Mouse (Mus musculus): ENCODE data around the gene D330020A13Rik.

The D330020A13Rik gene

DNA sequence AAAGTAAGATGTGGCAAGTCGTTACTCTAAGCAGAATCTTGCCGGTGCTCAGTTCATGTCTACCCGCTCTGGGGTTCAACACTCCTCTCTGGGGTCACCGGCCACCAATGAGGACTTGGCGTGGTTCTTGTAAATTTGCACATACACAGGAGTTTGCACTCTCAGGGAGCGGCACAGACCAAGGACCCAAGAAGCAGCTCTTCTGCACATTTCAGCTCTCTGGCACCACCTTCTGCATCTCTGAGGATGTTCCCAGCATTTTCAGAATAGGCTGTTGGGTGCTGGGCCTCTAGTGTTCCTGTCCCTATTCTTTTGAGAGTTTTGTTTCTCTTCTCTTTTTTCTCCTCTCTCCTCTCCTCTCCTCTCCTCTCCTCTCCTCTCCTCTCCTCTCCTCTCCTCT is 7.0 kb downstream of the D330020A13Rik start:
- DNase-seq (ENCODE audit: inconsistent ontology term) = peak; percentile 53

GRCm38 (mm10) chr6:120302755-120303316 is 8.7 kb downstream of the D330020A13Rik start:
- DNase-seq (ENCODE audit: inconsistent ontology term) = peak; percentile 74

DNA sequence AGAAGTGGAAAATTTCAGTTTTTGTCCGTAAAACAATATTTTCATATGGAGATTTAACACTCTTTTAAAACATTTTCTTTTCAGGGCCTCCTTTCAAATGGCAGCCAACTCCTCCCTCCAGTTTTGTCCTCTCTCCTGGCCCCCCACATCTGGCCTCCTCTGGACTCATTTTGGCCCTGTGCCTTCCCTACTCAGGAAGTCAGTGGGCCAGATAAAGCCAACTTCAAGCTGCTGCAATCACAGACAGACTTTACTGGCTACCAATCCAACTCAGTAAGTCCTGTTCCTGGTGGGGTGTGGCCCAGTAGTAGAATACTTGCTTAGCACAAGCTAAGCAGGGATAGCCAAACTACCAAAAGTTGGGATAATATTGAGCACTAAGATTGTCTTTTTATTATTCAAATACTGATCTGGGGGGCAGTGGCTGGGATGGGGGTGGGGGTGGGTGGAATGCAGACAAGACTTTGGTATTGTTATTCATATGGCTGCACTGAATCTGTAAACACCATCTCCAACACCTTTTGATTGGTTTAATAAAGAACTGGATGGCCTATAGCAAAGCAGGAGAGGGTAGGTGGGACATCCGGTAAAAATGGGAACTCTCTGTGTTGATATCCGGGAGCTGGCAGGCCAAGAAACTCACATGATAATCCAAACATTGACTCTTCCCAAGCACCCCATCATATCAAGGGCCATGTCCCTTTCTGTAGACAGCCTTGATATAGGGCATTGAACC is 12.9 kb downstream of the D330020A13Rik start:
- DNase-seq (ENCODE audit: inconsistent ontology term) = no peak

DNA sequence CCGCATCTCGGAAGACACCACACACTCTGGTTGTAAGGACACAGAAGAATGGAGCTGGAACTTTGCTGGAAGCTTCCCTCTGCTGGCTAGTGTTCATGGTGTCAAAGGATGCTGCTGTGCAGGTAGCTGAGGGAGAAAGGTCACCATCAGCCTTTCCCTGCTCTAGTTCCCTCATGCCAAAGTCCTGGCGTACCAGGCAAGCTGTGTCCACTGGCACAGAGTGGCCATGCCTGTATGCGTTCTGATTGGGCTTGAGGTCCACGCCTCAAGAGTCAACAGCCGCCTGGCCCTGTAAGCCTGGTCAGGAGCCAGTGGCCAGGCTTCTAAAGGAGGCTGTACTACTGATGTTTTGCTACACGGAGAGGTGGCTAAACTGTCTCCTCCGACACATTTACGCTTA is 15.2 kb downstream of the D330020A13Rik start:
- no peak for DNase-seq (ENCODE audit: inconsistent ontology term)

DNA sequence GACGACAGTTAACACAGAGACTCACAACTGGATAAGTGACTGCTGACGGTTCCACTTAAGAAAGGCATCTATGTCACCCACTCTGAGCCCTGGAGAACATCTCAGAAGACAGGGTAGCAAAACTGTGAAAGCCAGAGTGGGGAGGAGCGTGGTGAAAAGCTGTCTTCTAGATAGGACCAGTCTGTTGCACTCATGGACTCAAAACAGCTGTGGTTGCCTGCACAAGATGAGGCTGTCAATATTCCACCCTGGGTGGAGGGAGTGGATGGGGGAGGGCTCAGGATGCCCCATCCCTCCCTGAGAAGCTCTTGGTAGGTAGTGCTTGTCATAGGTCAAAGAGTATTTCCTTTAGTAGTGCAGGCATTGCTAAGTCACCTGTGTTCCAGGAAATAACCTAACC is 15.6 kb downstream of the D330020A13Rik start:
- DNase-seq (ENCODE audit: inconsistent ontology term) = no peak

DNA sequence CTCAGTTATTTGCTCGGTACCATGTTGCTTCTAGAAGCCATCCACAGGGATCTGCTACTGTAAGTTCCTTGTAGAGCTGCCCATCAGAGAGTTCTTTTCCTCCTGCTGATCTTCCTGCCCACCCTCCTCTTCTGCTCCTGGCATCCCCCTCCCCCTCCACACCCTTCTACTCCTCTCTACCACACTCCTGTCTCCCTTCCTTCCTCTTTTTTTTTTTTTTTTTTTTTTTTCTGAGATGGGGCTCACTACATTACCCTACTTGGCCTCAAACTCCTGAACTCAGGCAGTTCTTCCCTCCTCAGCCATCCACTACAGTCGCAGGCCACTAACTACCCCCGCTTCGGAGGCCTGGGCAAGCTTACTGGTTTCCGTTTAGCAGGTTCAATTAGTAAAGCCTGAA is 18.3 kb downstream of the D330020A13Rik start:
- no peak for DNase-seq (ENCODE audit: inconsistent ontology term)

- no peak for DNase-seq (ENCODE audit: inconsistent ontology term)
Observed at GRCm38 (mm10) chr6:120318303-120318940, 24.3 kb downstream of the D330020A13Rik start.

GRCm38 (mm10) chr6:120319129-120319528 is 25.0 kb downstream of the D330020A13Rik start:
- DNase-seq (ENCODE audit: inconsistent ontology term) = no peak

- DNase-seq (ENCODE audit: inconsistent ontology term) = no peak
Observed at GRCm38 (mm10) chr6:120320369-120320768, 26.2 kb downstream of the D330020A13Rik start.

- peak; percentile 57 for DNase-seq (ENCODE audit: inconsistent ontology term)
Observed at GRCm38 (mm10) chr6:120324295-120324927, 30.2 kb downstream of the D330020A13Rik start.

- no peak for DNase-seq (ENCODE audit: inconsistent ontology term)
Observed at GRCm38 (mm10) chr6:120332351-120332750, 38.2 kb downstream of the D330020A13Rik start.

DNA sequence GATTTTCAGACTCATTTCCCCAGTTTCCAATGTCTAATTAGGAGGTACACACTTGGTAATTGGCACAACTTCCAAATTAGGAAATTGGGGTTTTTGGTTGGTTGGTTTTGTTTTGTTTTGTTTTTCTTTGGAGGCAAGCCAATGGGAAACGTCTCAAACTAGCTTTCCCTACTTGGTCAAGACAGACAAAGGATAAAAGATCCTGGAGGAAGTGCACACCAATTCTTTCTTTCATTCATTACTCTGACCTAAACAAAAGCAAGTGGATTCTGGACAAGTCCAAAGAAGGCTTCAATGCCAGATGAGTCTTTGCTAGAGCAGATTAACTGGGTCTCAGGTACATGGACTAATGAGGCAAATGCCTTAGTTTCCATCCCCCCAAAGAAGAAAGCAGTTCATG is 49.8 kb downstream of the D330020A13Rik start:
- DNase-seq (ENCODE audit: inconsistent ontology term) = peak; percentile 90
